Mouse (Mus musculus) heart, postnatal 4 days (tissue): ENCODE data around the gene Spata13. TPM values are rescaled to one million over a fixed set of nuclear protein-coding genes. Genes with fewer than 3 reads are reported as not detected.

Source experiments
- DNase-seq: peaks from one replicate; pipeline ENCODE4 v3.0.0; 2021
- total RNA-seq, 2 experiments: library from RNA; stranded (reverse); gene quantifications; 2 replicates each; pipeline ENCODE4 v1.2.3; 2021

Spata13 gene
- total RNA-seq, result 10 to 100 TPM; 50.1 to 52.8 TPM

GRCm38 (mm10) chr14:60633961-60634864 is at the start of gene Spata13:
Gene Spata13 (plus strand): TSS chr14:60634001.
- DNase-seq, result peak; percentile 87

GRCm38 (mm10) chr14:60586687-60587453 is 46.9 kb upstream of the Spata13 start:
- no peak for DNase-seq

DNA sequence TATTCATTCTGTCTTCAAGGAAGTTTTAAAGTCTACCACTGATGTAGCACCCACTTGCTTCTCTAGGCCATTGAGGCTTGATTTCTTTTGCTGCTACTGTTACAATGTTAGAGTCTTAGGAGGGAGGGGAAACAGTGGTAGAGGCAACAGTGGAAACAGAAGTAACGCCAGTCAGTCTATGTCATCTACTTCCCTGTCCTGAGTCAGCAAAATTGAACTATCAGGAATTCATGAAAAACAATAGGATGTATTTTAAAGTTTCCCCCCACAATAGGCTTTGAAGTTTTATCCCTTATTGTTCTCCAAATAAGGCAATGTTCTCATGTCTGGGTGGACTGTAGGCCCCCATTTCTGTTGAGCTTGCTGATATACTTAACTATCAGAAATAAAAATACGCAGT is 44.8 kb upstream of the Spata13 start:
- DNase-seq, result no peak

GRCm38 (mm10) chr14:60592339-60592738 is 41.5 kb upstream of the Spata13 start:
- no peak for DNase-seq

DNA sequence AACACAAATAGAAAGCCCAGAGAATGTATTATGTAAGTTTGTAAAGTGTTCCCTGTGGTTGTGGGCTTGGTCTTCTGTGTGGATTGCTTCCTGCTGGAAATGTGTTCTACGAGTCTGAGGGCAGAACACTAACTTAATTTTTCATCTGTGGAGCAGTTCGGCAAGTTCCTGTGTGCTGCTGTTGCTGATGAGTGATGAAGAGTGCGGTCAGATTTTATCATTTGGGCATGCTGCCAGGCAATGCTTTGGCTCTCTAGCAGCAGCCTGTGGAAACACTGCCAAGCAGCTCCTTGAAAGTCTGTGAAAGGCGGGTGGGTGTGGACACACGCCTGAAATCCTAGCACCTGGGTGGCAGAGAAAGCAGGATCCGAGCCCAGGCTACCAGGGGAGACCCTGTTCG is 41.0 kb upstream of the Spata13 start:
- peak; percentile 61 for DNase-seq

- no peak for DNase-seq
Measured at GRCm38 (mm10) chr14:60597571-60597970, 36.2 kb upstream of the Spata13 start.

- peak; percentile 21 for DNase-seq
Measured at GRCm38 (mm10) chr14:60599044-60599443, 34.8 kb upstream of the Spata13 start.

- no peak for DNase-seq
Measured at GRCm38 (mm10) chr14:60605564-60605963, 28.2 kb upstream of the Spata13 start.

- DNase-seq, result peak; percentile 47
Measured at GRCm38 (mm10) chr14:60606194-60606593, 27.6 kb upstream of the Spata13 start.

- no peak for DNase-seq
Measured at GRCm38 (mm10) chr14:60607743-60608142, 26.1 kb upstream of the Spata13 start.

GRCm38 (mm10) chr14:60609160-60609559 is 24.6 kb upstream of the Spata13 start:
- DNase-seq, result no peak

DNA sequence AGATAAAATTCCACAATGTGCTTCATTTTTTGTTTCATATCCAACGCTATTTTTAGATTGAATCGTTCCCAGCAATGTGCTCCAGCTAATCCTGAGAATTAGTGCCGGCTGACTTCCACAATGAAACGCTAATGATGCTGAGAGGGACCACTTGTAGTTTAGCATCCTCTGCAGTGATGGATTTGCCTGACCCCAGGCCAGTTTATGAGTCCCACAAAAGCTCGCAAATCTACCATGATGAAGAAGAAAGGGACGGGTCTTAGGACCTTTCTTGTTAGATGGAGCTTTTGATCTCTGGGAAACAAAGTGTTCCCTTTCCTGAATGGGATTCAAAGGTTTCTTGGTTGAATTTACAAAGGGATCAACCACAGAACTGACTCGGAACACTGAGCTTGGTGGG is 21.1 kb upstream of the Spata13 start:
- no peak for DNase-seq

GRCm38 (mm10) chr14:60621076-60621475 is 12.7 kb upstream of the Spata13 start:
- DNase-seq, result no peak

DNA sequence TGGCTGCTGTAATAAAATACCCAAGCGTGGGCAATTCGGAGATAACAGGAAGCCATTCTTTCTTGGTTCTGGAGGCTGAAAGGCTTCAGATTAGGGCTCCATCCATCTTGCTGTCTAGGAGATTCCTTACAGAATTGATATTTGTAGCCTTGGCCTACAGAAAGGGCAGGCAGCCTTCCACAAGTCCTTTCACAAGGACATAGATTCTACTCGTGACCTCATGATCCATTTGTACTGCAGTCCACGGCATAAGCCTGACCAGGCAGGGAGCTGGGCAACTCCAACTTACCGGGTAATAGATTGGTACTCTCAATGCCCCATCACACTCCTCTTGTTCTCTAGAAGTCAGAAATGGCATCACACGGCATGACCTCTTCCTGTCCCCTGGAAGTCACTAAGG is 8.3 kb upstream of the Spata13 start:
- no peak for DNase-seq

DNA sequence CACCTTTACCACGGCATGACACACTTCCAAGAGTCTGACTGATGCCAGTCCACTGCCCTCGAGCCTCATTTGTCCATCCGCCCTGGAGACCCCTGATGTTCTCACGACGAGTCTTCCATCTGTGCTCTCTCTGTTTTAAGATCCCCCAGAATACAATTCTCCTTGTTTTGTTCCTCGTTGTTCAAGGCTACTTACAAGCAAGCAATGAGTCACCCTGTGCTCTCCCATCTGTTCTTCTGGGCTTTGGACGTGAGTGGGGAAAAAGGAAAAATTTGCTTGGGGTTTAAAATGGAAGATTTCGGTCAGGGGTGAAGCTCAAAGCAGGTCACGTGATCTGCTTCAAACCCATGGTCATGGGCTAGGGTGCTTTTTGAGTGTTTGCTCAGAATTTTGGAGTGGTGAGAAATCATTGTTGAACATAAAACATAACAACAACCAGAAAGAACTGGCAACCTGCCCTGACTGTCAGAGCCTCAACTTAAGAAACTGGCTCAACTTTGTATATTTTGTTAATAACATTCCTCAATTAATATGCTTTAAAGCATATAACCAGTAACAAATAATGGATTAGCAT is 3.8 kb upstream of the Spata13 start:
- DNase-seq, result no peak

- DNase-seq, result no peak
Measured at GRCm38 (mm10) chr14:60630981-60631380, 2.8 kb upstream of the Spata13 start.

GRCm38 (mm10) chr14:60634877-60635771 is 1.3 kb downstream of the Spata13 start:
- peak; percentile 42 for DNase-seq

DNA sequence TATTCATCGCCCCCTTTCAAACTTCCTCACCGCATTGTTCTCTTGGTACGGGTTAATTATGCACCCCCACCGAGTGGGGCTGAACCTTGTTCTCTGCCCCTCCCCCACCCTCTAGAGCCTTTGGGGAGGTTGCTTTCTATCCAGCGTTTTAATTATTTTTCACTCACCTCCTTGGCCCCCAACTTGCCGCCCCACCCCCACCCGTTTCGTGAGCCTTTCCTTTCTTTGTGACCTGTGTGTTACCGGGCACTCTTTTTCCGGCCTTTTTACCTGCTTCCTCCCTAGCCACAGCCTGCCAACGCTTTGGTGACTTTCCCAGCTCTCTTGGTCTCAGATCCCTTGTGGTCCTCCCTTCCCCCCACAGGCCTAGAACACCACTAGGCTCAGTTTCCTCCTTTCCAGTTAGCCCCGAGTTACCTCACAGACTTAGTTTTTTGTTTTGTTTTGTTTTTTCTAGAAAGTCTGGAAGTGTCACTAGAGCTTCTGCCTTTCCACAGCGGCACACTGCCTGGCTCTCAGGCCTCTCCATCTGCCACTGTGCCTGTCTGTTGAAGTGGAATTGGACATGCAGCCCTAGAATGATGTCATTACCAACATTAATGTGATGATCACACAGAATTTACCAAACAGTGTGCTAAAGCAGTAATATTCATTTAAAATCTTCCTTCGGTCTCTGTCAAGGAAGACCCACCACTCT is 2.3 kb downstream of the Spata13 start:
- no peak for DNase-seq

DNA sequence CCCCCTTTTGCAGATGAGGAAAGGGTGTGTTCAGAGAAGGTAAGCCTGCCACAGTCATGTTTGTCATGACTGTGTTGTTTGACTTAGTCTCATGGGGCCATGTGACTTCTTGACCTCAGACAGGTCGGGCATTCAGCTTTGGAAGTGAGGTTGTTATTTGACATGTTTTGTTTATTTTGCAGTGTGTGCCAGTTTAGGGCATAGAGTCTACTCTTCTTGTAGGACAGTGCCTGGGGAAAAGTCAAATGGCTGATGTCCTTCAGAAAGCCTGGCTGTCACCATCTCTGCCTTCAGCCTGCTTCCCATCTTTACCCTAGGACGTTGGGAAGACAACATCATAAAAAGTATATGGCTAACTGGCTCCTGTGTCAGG is 2.8 kb downstream of the Spata13 start:
- DNase-seq, result no peak

GRCm38 (mm10) chr14:60636996-60637395 is 3.2 kb downstream of the Spata13 start:
- no peak for DNase-seq

DNA sequence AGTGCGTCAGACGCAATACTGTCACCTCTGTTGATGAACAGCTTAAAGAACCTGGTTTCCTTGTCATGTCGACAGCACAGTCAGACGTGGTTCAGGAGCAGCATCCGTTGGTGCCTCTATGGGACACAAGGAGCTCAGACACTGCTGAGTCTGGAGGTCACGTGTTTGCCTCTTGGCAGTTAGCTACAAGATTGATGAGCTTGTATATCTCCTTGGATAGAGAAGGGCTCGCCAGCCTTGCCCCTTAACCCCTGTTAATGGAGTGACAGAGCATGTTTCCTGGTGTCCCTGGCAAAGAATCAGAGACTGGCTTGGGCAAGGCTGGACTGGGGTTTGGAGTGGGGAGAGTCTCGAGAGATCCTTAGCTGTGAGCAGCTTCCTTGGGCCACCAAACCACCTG is 4.4 kb downstream of the Spata13 start:
- DNase-seq, result no peak

DNA sequence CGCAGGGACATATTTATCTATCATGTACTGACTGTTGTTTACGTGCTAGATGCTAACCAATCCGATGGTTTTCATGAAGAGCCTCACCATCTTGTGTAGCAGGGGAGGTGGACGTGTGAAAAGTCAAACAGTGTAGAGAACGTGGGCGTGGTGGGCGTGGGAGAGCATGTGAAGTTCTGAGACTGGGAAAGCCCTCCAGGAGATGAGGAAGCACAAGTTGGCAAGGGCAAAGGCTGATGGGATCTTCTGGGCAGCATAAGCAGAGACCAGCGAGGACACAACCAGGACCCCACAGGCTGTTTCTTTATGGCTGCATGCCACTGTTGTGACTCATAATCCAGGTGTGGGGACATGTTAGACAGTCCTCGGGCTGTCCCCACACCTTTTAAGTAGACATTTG is 5.4 kb downstream of the Spata13 start:
- no peak for DNase-seq
